Mouse (Mus musculus): ENCODE data around the gene Rbm19. TPM values are rescaled to one million over a fixed set of nuclear protein-coding genes. Genes with fewer than 3 reads are reported as not detected.

The Rbm19 gene
- total and polyA plus RNA-seq, 3 experiments, result 66.3 to 74.3 TPM; not detected in 1

DNA sequence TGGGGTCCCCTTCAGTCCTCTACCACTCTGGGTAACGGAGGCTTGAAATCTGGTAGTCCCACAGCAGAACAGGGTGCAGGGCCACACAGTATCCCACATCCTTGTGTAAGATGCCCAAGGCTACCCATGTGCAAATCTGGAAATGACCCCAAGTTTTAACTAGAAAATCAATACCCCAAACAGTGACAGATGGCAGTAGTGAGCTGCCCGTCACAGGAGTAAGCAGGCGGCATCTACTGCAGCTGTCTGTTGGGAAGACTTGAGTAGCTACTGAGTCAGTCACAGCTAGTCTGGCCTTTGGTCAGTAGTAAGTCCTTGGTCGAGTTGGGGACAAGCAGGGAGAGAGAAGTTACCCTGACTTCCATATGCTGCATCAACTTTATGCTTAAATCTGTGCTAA, 34.9 kb downstream of the Rbm19 start:
- Histone ChIP-seq H3K9me3 (replicated peaks; ENCODE audit: insufficient read depth, low read length) (no peaks in the 10 kb centered on the region), H3K9ac (ENCODE audit: control insufficient read depth, low read depth, low read length, poor library complexity, severe bottlenecking) (no peak overlapping the region), H3K4me3 (ENCODE audit: control insufficient read depth in 1 of 2, insufficient read depth in 1 of 2, low read depth in 2 of 2, low read length in 2 of 2) (no peak overlapping the region), H3K4me1 (ENCODE audit: control insufficient read depth in 1 of 2, insufficient read depth in 2 of 2, low read length in 2 of 2) (no peaks in the 10 kb centered on the region), H3K27ac (ENCODE audit: control insufficient read depth, low read depth, low read length) (no peak overlapping the region), H3K27me3 (ENCODE audit: control insufficient read depth in 1 of 2, insufficient read depth in 2 of 2, low read length in 2 of 2) (no peaks in the 10 kb centered on the region), H3K79me2 (ENCODE audit: control insufficient read depth, insufficient read depth, low read length, poor library complexity) (no peaks in the 10 kb centered on the region), H3K36me3 (ENCODE audit: control insufficient read depth in 1 of 2, insufficient read depth in 2 of 2, low read length in 2 of 2) (no peaks in the 10 kb centered on the region; a peak in 1 of 4 replicates)
- DNase-seq (ENCODE audit: low read depth, low spot score), result no peak
- TF ChIP-seq USF2 (IDR thresholded peaks at IDR 0.05; ENCODE audit: borderline replicate concordance in 1 of 2, insufficient read depth in 1 of 2, low read depth in 1 of 2, low read length in 2 of 2) (no peak), CTCF (IDR thresholded peaks at IDR 0.05 in 2 of 3, conservative IDR thresholded peaks at IDR 0.05 in 1 of 3; ENCODE audit: control insufficient read depth in 1 of 3, insufficient read depth in 1 of 3, low read depth in 2 of 3, low read length in 3 of 3, poor library complexity in 1 of 3, severe bottlenecking in 1 of 3) (peak; percentile 27 to 40 (median 39); a peak in 4 of 6 replicates), CHD1 (IDR thresholded peaks at IDR 0.05; ENCODE audit: low read depth, low read length) (no peak), SMC3 (IDR thresholded peaks at IDR 0.05; ENCODE audit: low read depth, low read length) (peak; percentile 21; the same call in 1 of the 2 replicates), CHD2 (IDR thresholded peaks at IDR 0.05; ENCODE audit: low read length) (no peak)

DNA sequence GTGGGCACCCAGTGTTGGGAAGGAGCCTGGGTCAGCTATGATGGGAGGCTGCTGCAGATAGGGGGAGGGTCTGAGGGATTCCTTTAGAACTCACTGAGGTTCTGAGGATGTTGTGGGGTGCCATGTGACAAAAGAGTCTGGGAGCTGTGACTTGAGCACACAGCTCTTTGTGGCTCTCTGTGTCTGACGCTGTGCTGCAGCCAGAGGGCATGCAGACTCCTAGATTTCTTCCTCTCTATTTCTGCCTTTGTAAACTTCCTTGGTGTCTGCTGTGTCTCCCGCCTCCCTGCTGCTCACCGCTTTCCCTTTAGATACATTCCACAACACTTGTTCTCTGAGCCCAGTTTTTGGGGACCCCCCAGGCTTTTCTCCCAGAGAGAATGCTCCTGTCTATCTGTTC, 36.9 kb downstream of the Rbm19 start:
- DNase-seq (ENCODE audit: low read depth, low spot score), result no peak
- H3K9ac ChIP-seq (ENCODE audit: control insufficient read depth, low read depth, low read length, poor library complexity, severe bottlenecking), result no peak overlapping the region
- TF ChIP-seq NRF1 (IDR thresholded peaks at IDR 0.05; ENCODE audit: insufficient read depth, low read depth, low read length, poor library complexity, severe bottlenecking) (no peak), ELF1 (IDR thresholded peaks at IDR 0.05; ENCODE audit: low read depth, low read length) (no peak), E2F4 (IDR thresholded peaks at IDR 0.05; ENCODE audit: borderline replicate concordance, low read depth, low read length) (no peak), UBTF (IDR thresholded peaks at IDR 0.05; ENCODE audit: borderline replicate concordance, insufficient read depth, low read depth, low read length) (no peak), BHLHE40 (IDR thresholded peaks at IDR 0.05; ENCODE audit: borderline replicate concordance, low read depth, low read length) (no peak), CHD2 (IDR thresholded peaks at IDR 0.05; ENCODE audit: low read length) (no peak), MYC (IDR thresholded peaks at IDR 0.05; ENCODE audit: low read depth, low read length) (no peak), CTCF (IDR thresholded peaks at IDR 0.05 in 2 of 3, conservative IDR thresholded peaks at IDR 0.05 in 1 of 3; ENCODE audit: control insufficient read depth in 1 of 3, insufficient read depth in 1 of 3, low read depth in 2 of 3, low read length in 3 of 3, poor library complexity in 1 of 3, severe bottlenecking in 1 of 3) (no peak), TBP (IDR thresholded peaks at IDR 0.05; ENCODE audit: low read depth, low read length) (no peak), MXI1 (IDR thresholded peaks at IDR 0.05; ENCODE audit: low read depth, low read length) (no peak), RCOR1 (IDR thresholded peaks at IDR 0.05; ENCODE audit: low read depth, low read length) (no peak), USF1 (IDR thresholded peaks at IDR 0.05; ENCODE audit: low read depth, low read length) (no peak), ZC3H11A (IDR thresholded peaks at IDR 0.05; ENCODE audit: low read depth, low read length) (no peak), NELFE (IDR thresholded peaks at IDR 0.05; ENCODE audit: low read depth, low read length) (no peak), TCF12 (IDR thresholded peaks at IDR 0.05; ENCODE audit: low read depth, low read length) (no peak), POLR2AphosphoS2 (IDR thresholded peaks at IDR 0.05; ENCODE audit: low read length) (no peak), SMC3 (IDR thresholded peaks at IDR 0.05; ENCODE audit: low read depth, low read length) (no peak), POLR2A (IDR thresholded peaks at IDR 0.05; ENCODE audit: control insufficient read depth in 1 of 2, insufficient read depth in 1 of 2, low read depth in 1 of 2, low read length in 2 of 2, poor library complexity in 1 of 2) (no peak), HCFC1 (IDR thresholded peaks at IDR 0.05; ENCODE audit: low read depth, low read length) (no peak)
- no peaks in the 10 kb centered on the region for H3K9me3 ChIP-seq (replicated peaks; ENCODE audit: insufficient read depth, low read length)
- no peaks in the 10 kb centered on the region for H3K27me3 ChIP-seq (ENCODE audit: control insufficient read depth in 1 of 2, insufficient read depth in 2 of 2, low read length in 2 of 2)
- no peaks in the 10 kb centered on the region for H3K79me2 ChIP-seq (ENCODE audit: control insufficient read depth, insufficient read depth, low read length, poor library complexity)
- no peak overlapping the region for H3K4me3 ChIP-seq (ENCODE audit: control insufficient read depth in 1 of 2, insufficient read depth in 1 of 2, low read depth in 2 of 2, low read length in 2 of 2)
- no peaks in the 10 kb centered on the region; a peak in 2 of 4 replicates for H3K36me3 ChIP-seq (ENCODE audit: control insufficient read depth in 1 of 2, insufficient read depth in 2 of 2, low read length in 2 of 2)
- no peak overlapping the region for H3K27ac ChIP-seq (ENCODE audit: control insufficient read depth, low read depth, low read length)
- H3K4me1 ChIP-seq (ENCODE audit: control insufficient read depth in 1 of 2, insufficient read depth in 2 of 2, low read length in 2 of 2), result no peaks in the 10 kb centered on the region
